Comparison of ENCODE assay signal across 22 mouse cellular contexts in the genomic region with DNA sequence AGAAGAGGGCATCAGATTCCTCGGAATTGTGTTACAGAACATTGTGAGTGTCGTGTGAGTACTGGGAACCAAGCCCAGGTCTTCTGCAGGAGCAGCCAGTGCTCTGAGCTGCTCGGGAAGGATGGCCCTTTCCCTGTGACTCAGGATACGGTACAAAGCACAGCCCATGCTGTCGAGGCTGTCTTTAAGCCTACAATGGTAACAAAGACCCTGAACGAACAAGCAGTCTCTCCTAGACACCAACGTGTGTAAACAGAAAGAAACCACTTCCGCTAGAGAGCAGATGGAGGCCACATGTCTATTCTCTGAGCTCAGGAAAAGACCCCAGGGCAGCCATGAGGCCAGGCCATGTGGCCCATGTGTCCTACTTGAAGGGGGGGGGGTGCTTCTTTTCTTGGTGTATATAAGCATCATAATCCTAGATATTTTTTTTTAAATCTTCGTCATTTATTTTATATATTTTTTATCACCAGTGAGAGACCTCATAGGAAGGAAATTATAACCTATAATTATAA. TPM values are rescaled to one million over a fixed set of nuclear protein-coding genes. Genes with fewer than 3 reads are reported as not detected.
DNase-seq lines count a peak whose midpoint lies in the region; ATAC-seq lines count a peak whose summit lies in the region.
"Had no signal": no experiment of that assay in that cellular context is flagged by ENCODE, and none has a peak within 500 bp of the region (broad histone marks: within the 10 kb centered on the region; RNA-seq: fewer than 3 reads in every experiment).

No protein-coding gene starts in this region.

- peaks cover 12% of the 10 kb centered on the region for H3K4me1 ChIP-seq in embryonic facial prominence, embryonic 13.5 days
- peaks cover 14% of the 10 kb centered on the region for H3K4me1 ChIP-seq in limb, embryonic 13.5 days
- H3K4me1 ChIP-seq: kidney, embryonic 15.5 days had no signal

- peak overlapping the region; percentile 82 for H3K27ac ChIP-seq in embryonic facial prominence, embryonic 13.5 days
- H3K27ac ChIP-seq in limb, embryonic 13.5 days: peak overlapping the region; percentile 84
- H3K27ac ChIP-seq: heart, adult 2 months; hindbrain, postnatal 0 days; kidney, embryonic 15.5 days; liver, embryonic 14.5 days; neural tube, embryonic 13.5 days had no signal

- H3K27me3 ChIP-seq in embryonic facial prominence, embryonic 13.5 days: no peaks in the 10 kb centered on the region
- no peaks in the 10 kb centered on the region for H3K27me3 ChIP-seq in limb, embryonic 13.5 days
- H3K27me3 ChIP-seq: kidney, embryonic 15.5 days; neural tube, embryonic 13.5 days had no signal

- no peak overlapping the region for H3K4me3 ChIP-seq in embryonic facial prominence, embryonic 13.5 days
- no peak overlapping the region for H3K4me3 ChIP-seq in limb, embryonic 13.5 days
- H3K4me3 ChIP-seq: heart, adult 2 months; kidney, embryonic 15.5 days; neural tube, embryonic 13.5 days had no signal

- no peak overlapping the region for H3K4me2 ChIP-seq in embryonic facial prominence, embryonic 13.5 days
- no peak overlapping the region for H3K4me2 ChIP-seq in limb, embryonic 13.5 days (replicated peaks)
- H3K4me2 ChIP-seq: kidney, embryonic 15.5 days; neural tube, embryonic 13.5 days had no signal

- 36% methylated on average over 9 of the region's 9 CpGs for WGBS in embryonic facial prominence, embryonic 13.5 days
- 41% methylated on average over 9 of the region's 9 CpGs for WGBS in limb, embryonic 13.5 days

- ATAC-seq in embryonic facial prominence, embryonic 13.5 days (ENCODE audit: insufficient number of reproducible peaks, insufficient read depth, low FRiP score, low TSS enrichment, low read depth): 0 out of 2 replicates have a peak, but pooled peaks have one; percentile 10
- ATAC-seq in limb, embryonic 13.5 days (ENCODE audit: low FRiP score, low read depth): peak; percentile 62
- no peak for ATAC-seq in granulocyte monocyte progenitor cell, adult 5-6 weeks (replicated peaks; ENCODE audit: poor library complexity, severe bottlenecking)
- ATAC-seq: hindbrain, postnatal 0 days; intestine, postnatal 0 days had no signal

- H3K36me3 ChIP-seq in embryonic facial prominence, embryonic 13.5 days: no peaks in the 10 kb centered on the region
- H3K36me3 ChIP-seq in limb, embryonic 13.5 days: no peaks in the 10 kb centered on the region; the same call in 1 of the 2 replicates
- H3K36me3 ChIP-seq: kidney, embryonic 15.5 days had no signal

- DNase-seq in embryo, embryonic 10 days (ENCODE audit: low spot score): peak; percentile 30
- DNase-seq in embryo, embryonic 9.5 days (ENCODE audit: extremely low spot score): no peak
- DNase-seq in embryo, embryonic 10.5 days (ENCODE audit: low spot score): peak; percentile 45
- no peak for DNase-seq in layer of hippocampus, adult 11-12 months (ENCODE audit: low spot score)
- DNase-seq: gastrocnemius, postnatal 10 days; heart, adult 2 months; heart, postnatal 36 days; midbrain, embryonic 14.5 days; right cerebral cortex, adult 18-20 months; thymus, postnatal 36 days had no signal

- no peak overlapping the region for H3K9ac ChIP-seq in embryonic facial prominence, embryonic 13.5 days
- H3K9ac ChIP-seq in limb, embryonic 13.5 days: no peak overlapping the region
- H3K9ac ChIP-seq: kidney, embryonic 15.5 days; liver, embryonic 14.5 days; neural tube, embryonic 13.5 days had no signal

- no peaks in the 10 kb centered on the region for H3K9me3 ChIP-seq in embryonic facial prominence, embryonic 13.5 days
- H3K9me3 ChIP-seq in limb, embryonic 13.5 days: no peaks in the 10 kb centered on the region
- H3K9me3 ChIP-seq: G1E; kidney, embryonic 15.5 days; neural tube, embryonic 13.5 days had no signal

RNA-seq across cellular contexts. Expression of a gene that starts 33.8 kb away (rescaled TPM):
- polyA plus RNA-seq in embryonic facial prominence, embryonic 13.5 days (2015; fragmentation: Nextera tagmentation; extraction: Ambion mirVana): 0.17 and 0.45 TPM in 2 replicates
- 0.38 and 0.45 TPM in 2 replicates for polyA plus RNA-seq in limb, embryonic 13.5 days (2015; fragmentation: Nextera tagmentation; extraction: Ambion mirVana)
- total RNA-seq in granulocyte monocyte progenitor cell, adult 5-6 weeks (2014; fragmentation: Nextera tagmentation): not detected in 2 replicates
- total RNA-seq in granulocyte monocyte progenitor cell, adult 5-6 weeks (2017): 0.10 TPM in 1 of 2 replicates, not detected in the other
- total RNA-seq: heart, adult 2 months; heart, postnatal 36 days had no signal
- polyA plus RNA-seq: cortical plate, adult 2 months; G1E; heart, embryonic 14.5 days; lung, embryonic 16.5 days had no signal

Comparison
In these comparisons a context has a peak if more than half of its experiments do, and no peak if none do; other contexts are left out.
1. DNase-seq: peak in embryo, embryonic 10 days (single experiment) and embryo, embryonic 10.5 days (single experiment); none in embryo, embryonic 9.5 days (single experiment) and layer of hippocampus, adult 11-12 months (single experiment).